Mouse (Mus musculus) spleen, adult 2 months (tissue): ENCODE results near the gene Magi1.

Source experiments
- CTCF ChIP-seq: fragments of 200-500 bp; IDR thresholded peaks from 2 replicates; pipeline ENCODE4 v1.5.1; 2011; ENCODE audit warnings: mild to moderate bottlenecking, inconsistent platforms; ENCODE audit not compliant: insufficient read depth, insufficient read length, insufficient replicate concordance; ENCODE audit errors: extremely low read depth
- POLR2A ChIP-seq: fragments of 200-500 bp; IDR thresholded peaks from 2 replicates; pipeline ENCODE4 v1.6.1; 2011; ENCODE audit warnings: low read depth, low read length, inconsistent platforms

- TF ChIP-seq CTCF, result no peak
- no peak for TF ChIP-seq POLR2A
These were observed 18.3 kb downstream of the Magi1 start for GRCm38 (mm10) chr6:94265244-94265935.
